Mouse (Mus musculus) small intestine, adult 2 months (tissue): ENCODE measurements around the gene Fzd7. TPM values are rescaled to one million over a fixed set of nuclear protein-coding genes. Genes with fewer than 3 reads are reported as not detected.
A peak's percentile ranks its signal among the peaks of the same experiment; 100 is the strongest.

Source experiments
- H3K27ac ChIP-seq: fragments of 200-500 bp; 2 replicates; pipeline ENCODE4 v1.5.1; 2012; ENCODE audit warnings: low read depth, low read length, control low read depth, inconsistent platforms; ENCODE audit not compliant: insufficient read depth
- H3K27me3 ChIP-seq: fragments of 200-500 bp; 2 replicates; pipeline ENCODE4 v1.6.1; 2012; ENCODE audit warnings: mild to moderate bottlenecking, moderate library complexity, low read length, inconsistent platforms; ENCODE audit not compliant: control insufficient read depth, insufficient read depth
- H3K36me3 ChIP-seq: fragments of 200-500 bp; 2 replicates; pipeline ENCODE4 v1.6.1; 2012; ENCODE audit warnings: mild to moderate bottlenecking, low read length, control low read depth, inconsistent platforms; ENCODE audit not compliant: control insufficient read depth, insufficient read depth
- H3K4me1 ChIP-seq: fragments of 200-500 bp; 2 replicates; pipeline ENCODE4 v1.6.1; 2012; ENCODE audit warnings: low read length, inconsistent platforms, mixed read lengths; ENCODE audit not compliant: control insufficient read depth, insufficient read depth, insufficient read length
- H3K4me3 ChIP-seq: fragments of 200-500 bp; 2 replicates; pipeline ENCODE4 v1.5.1; 2012; ENCODE audit warnings: low read depth, mild to moderate bottlenecking, control low read depth, inconsistent platforms, low read length, moderate library complexity
- CTCF ChIP-seq: fragments of 200-500 bp; IDR thresholded peaks from 2 replicates; pipeline ENCODE4 v1.5.1; 2012; ENCODE audit warnings: low read depth, mild to moderate bottlenecking, control low read depth, inconsistent platforms, low read length, moderate library complexity, mixed read lengths; ENCODE audit not compliant: insufficient replicate concordance, insufficient read length; ENCODE audit errors: extremely low read depth
- POLR2A ChIP-seq: fragments of 200-500 bp; IDR thresholded peaks from 2 replicates; pipeline ENCODE4 v1.6.1; 2012; ENCODE audit warnings: low read depth, mild to moderate bottlenecking, control low read depth, inconsistent platforms, low read length, moderate library complexity
- WGBS: fragments of 180-500 bp; shearing (Covaris S2); methylation state at CpG from one replicate; pipeline ENCODE4 v1.1.7; 2018; 5-methylcytosine and 5-hydroxymethylcytosine counted together
- polyA plus RNA-seq: library from polyadenylated mRNA; depleted of rRNA; stranded (reverse); fragments of >200 nt; gene quantifications from 2 replicates; pipeline ENCODE4 v1.2.3, GENCODE M21; 2012; rRNA removed

Fzd7 gene
- 10.5 and 15.1 TPM in 2 replicates for polyA plus RNA-seq

- H3K36me3 ChIP-seq, result no peaks in the 10 kb centered on the region
- peak within 1 kb of the TSS; percentile 66 for H3K27ac ChIP-seq
- TF ChIP-seq POLR2A (no peak), CTCF (no peak)
- H3K4me1 ChIP-seq, result peaks cover 24% of the 10 kb centered on the region
- peak within 1 kb of the TSS; percentile 73 for H3K4me3 ChIP-seq
- H3K27me3 ChIP-seq, result no peaks in the 10 kb centered on the region
- WGBS, result under 1% methylated on average over 35 of the region's 35 CpGs
These were observed at the start of gene Fzd7 for GRCm38 (mm10) chr1:59482331-59482695. Gene Fzd7, plus strand, starts transcription at chr1:59482424.

- Histone ChIP-seq H3K27me3 (no peaks in the 10 kb centered on the region), H3K4me3 (no peak overlapping the region), H3K4me1 (peaks cover 4% of the 10 kb centered on the region; the same call in 1 of the 2 replicates), H3K36me3 (no peaks in the 10 kb centered on the region), H3K27ac (no peak overlapping the region)
- WGBS, result 74% methylated on average over 6 of the region's 6 CpGs
- no peak for TF ChIP-seq CTCF
- no peak for TF ChIP-seq POLR2A
These were observed 48.9 kb upstream of the Fzd7 start for GRCm38 (mm10) chr1:59433296-59433695.

GRCm38 (mm10) chr1:59434071-59434470 lies 48.2 kb upstream of the Fzd7 start:
- peaks cover 10% of the 10 kb centered on the region; the same call in 1 of the 2 replicates for H3K4me1 ChIP-seq
- H3K27me3 ChIP-seq, result no peaks in the 10 kb centered on the region
- TF ChIP-seq POLR2A (no peak), CTCF (no peak)
- no peak overlapping the region for H3K27ac ChIP-seq
- 44% methylated on average over 3 of the region's 3 CpGs for WGBS
- no peaks in the 10 kb centered on the region for H3K36me3 ChIP-seq
- H3K4me3 ChIP-seq, result no peak overlapping the region

DNA sequence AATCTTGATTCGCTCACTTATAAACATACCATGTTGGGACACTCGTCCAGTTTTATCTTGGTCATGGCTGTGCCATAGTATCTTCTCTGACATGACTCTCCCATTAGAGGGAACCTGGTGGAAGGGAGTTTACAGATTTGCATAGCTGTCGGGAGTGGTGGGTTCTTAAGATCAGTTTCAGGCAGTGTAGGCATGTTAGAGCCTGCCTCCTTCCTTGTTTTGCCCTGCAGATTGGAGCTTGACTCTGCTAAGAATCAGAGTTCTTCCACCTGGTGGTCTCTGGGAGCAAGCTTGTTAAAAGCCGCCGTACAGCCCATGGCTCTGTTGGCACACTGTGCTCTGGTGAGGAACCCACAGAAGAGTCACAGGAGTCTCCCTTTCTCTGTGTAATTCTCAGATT lies 47.0 kb upstream of the Fzd7 start:
- Histone ChIP-seq H3K36me3 (no peaks in the 10 kb centered on the region), H3K27ac (no peak overlapping the region), H3K27me3 (no peaks in the 10 kb centered on the region), H3K4me1 (peaks cover 19% of the 10 kb centered on the region), H3K4me3 (no peak overlapping the region)
- TF ChIP-seq POLR2A (no peak), CTCF (no peak)
- WGBS, result 95% methylated on average over 5 of the region's 5 CpGs

DNA sequence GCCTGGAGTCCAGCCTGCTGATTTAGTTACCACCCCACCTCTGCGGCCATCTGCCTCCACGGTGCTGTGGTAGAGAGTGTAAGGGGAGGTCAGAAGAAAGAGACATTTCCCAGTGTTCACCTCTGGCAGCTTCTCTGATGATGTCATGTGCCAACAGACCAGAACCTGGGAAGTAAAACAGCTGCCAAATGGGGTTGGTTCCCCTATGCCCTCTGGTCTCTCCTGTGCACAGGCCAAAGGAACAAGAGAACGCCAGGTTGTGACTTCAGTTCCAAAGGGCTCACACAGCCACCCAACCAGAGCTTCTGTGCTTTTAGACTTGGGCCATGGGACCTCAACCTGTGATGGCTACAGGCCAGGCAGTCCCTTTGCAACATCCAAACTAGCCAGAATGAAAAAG lies 45.9 kb upstream of the Fzd7 start:
- no peak overlapping the region for H3K4me3 ChIP-seq
- H3K27me3 ChIP-seq, result no peaks in the 10 kb centered on the region
- WGBS, result 72% methylated on average over 3 of the region's 3 CpGs
- H3K4me1 ChIP-seq, result peaks cover 21% of the 10 kb centered on the region
- H3K36me3 ChIP-seq, result no peaks in the 10 kb centered on the region
- TF ChIP-seq CTCF, result no peak
- no peak overlapping the region for H3K27ac ChIP-seq

- Histone ChIP-seq H3K4me1 (peaks cover 21% of the 10 kb centered on the region), H3K36me3 (no peaks in the 10 kb centered on the region), H3K27me3 (no peaks in the 10 kb centered on the region), H3K27ac (0 out of 2 replicates have a peak overlapping the region, but pooled peaks have one; percentile 46), H3K4me3 (no peak overlapping the region)
- TF ChIP-seq POLR2A, result no peak
- no peak for TF ChIP-seq CTCF
- WGBS, result 55% methylated on average over 3 of the region's 3 CpGs
These were observed 44.3 kb upstream of the Fzd7 start for GRCm38 (mm10) chr1:59437927-59438326.

DNA sequence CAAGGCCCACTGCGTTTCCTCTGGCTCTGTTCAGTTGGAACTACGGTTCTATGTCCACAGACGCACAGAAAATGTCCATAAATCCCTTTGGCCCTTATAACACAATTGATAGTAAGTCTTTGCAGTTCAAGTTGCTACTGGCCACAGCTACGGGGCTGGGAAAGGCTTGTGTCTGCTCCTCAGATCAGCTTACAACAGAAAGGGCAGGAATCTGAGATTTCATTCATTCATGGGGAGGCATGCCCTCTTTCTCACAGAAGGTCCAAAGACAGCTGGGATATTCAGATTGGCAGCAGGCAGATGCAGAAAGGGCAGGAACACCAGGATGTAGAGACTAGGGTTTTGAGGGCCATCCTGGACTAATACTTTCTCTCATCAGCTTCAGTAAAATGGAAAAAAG lies 43.9 kb upstream of the Fzd7 start:
- H3K27ac ChIP-seq, result peak overlapping the region; percentile 46; the same call in 1 of the 2 replicates

More for the DNA sequence above, 43.9 kb upstream of the Fzd7 start:
- no peak for TF ChIP-seq CTCF
- TF ChIP-seq POLR2A, result no peak
- Histone ChIP-seq H3K4me1 (peaks cover 21% of the 10 kb centered on the region), H3K36me3 (no peaks in the 10 kb centered on the region), H3K4me3 (no peak overlapping the region), H3K27me3 (no peaks in the 10 kb centered on the region)
- 33% methylated on average over 4 of the region's 4 CpGs for WGBS
